Mouse (Mus musculus) liver, embryonic 14.5 days (tissue): Measurements from ENCODE around the gene Pfkp.

Experiments used
- CTCF ChIP-seq: IDR thresholded peaks from 2 replicates; pipeline ENCODE4 v1.5.1; 2016; ENCODE audit warnings: antibody characterized with exemption, low read depth, control low read depth
- EP300 ChIP-seq: IDR thresholded peaks from 2 replicates; pipeline ENCODE4 v1.6.1; 2016; ENCODE audit warnings: antibody characterized with exemption, low read depth

DNA sequence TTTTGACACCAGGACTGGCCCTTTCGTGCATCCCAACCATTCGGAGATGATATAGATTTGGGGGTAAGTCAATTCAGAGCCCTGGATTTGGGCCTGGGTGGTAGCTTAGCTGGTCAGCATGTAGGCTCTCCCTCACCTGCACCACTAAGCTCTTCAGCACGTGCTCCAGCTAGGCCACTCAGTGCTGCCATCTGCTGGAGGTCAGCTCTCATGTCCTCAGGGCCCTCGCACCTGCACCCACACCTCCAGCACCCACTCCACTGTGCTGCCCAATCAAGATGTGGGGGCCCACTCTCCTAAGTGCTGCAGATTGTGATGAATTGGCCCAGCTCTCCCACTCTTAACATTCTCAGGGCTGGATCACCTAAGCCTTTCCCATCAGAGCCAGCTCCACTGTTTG lies 41.4 kb upstream of the Pfkp start:
- TF ChIP-seq CTCF (peak; percentile 90), EP300 (no peak)
